Mouse (Mus musculus) C2C12 (cell line): ENCODE measurements at regions not wholly inside any gene's neighbourhood (a gene's known extent, or its start where the extent isn't known, plus 50 kb on each side); places are given as distances from the start of the nearest gene placed in this dataset.

ENCODE experiments used
- CEBPB ChIP-seq: IDR thresholded peaks from one replicate; pipeline ENCODE4 v1.6.1; 2011; ENCODE audit warnings: low read depth, mild to moderate bottlenecking, control low read depth, moderate library complexity
- CTCF ChIP-seq: IDR thresholded peaks from one replicate; pipeline ENCODE4 v1.5.1; 2011; ENCODE audit not compliant: control insufficient read depth, insufficient read depth, insufficient read length
- USF1 ChIP-seq: IDR thresholded peaks from one replicate; pipeline ENCODE4 v1.6.1; 2011; ENCODE audit warnings: low read depth, mild to moderate bottlenecking, control low read depth, moderate library complexity

DNA sequence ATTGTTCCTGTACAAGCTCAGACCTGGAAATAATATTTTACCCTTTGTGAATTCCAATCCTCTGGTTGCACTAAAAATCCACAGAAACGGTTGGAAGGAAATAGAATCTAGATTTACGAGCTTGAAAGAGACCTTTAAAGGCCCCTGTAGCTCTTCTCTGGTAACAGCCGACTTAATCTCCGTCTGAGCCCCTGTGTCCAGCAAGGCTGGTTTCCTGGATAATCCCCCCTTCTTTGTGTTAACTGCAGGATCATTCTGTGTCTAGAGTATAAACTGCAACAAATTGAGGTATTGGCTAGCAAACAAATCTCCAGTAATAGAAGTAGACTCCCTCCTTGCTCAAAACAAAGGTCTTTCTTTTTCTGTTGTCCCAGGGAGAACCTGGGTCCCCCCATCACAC, 56.5 kb upstream of the Slc1a1 start:
- TF ChIP-seq USF1 (no peak), CTCF (no peak), CEBPB (no peak)
